Mouse (Mus musculus) small intestine, adult 2 months (tissue): ENCODE measurements around the gene Asic1.

ENCODE experiments used
- CTCF ChIP-seq: fragments of 200-500 bp; IDR thresholded peaks from 2 replicates; pipeline ENCODE4 v1.5.1; 2012; ENCODE audit warnings: low read depth, mild to moderate bottlenecking, control low read depth, inconsistent platforms, low read length, moderate library complexity, mixed read lengths; ENCODE audit not compliant: insufficient replicate concordance, insufficient read length; ENCODE audit errors: extremely low read depth
- POLR2A ChIP-seq: fragments of 200-500 bp; IDR thresholded peaks from 2 replicates; pipeline ENCODE4 v1.6.1; 2012; ENCODE audit warnings: low read depth, mild to moderate bottlenecking, control low read depth, inconsistent platforms, low read length, moderate library complexity

- TF ChIP-seq CTCF (no peak), POLR2A (no peak)
Observed at GRCm38 (mm10) chr15:99712666-99713559, 42.7 kb downstream of the Asic1 start.
